In genomic region chr4:102255295-102255670, GRCm38 (mm10) we compare ENCODE assay signal across 9 mouse cellular contexts.
DNase-seq lines count a peak whose midpoint lies in the region; ATAC-seq and TF ChIP-seq lines count a peak whose summit lies in the region.
"Had no signal": no experiment of that assay in that cellular context is flagged by ENCODE, and none has a peak within 500 bp of the region (broad histone marks: within the 10 kb centered on the region; RNA-seq: fewer than 3 reads in every experiment).

No protein-coding gene starts in this region.

- WGBS in kidney, embryonic 15.5 days: 45% methylated on average over 9 of the region's 9 CpGs
- WGBS in embryonic facial prominence, embryonic 14.5 days: 24% methylated on average over 9 of the region's 9 CpGs
- WGBS in intestine, embryonic 16.5 days: 32% methylated on average over 9 of the region's 9 CpGs
- 34% methylated on average over 9 of the region's 9 CpGs for WGBS in neural tube, embryonic 12.5 days
- 81% methylated on average over 9 of the region's 9 CpGs for WGBS in thymus, adult 2 months

- H3K9ac ChIP-seq in kidney, embryonic 15.5 days: no peak overlapping the region
- peak overlapping the region; percentile 52; the same call in 1 of the 2 replicates for H3K9ac ChIP-seq in embryonic facial prominence, embryonic 14.5 days (ENCODE audit: low read depth, low read length)
- H3K9ac ChIP-seq in intestine, embryonic 16.5 days (ENCODE audit: low read depth, low read length): peak overlapping the region; percentile 25; the same call in 1 of the 2 replicates
- H3K9ac ChIP-seq in neural tube, embryonic 12.5 days: peak overlapping the region; percentile 57

- H3K36me3 ChIP-seq in kidney, embryonic 15.5 days: no peaks in the 10 kb centered on the region
- H3K36me3 ChIP-seq in embryonic facial prominence, embryonic 14.5 days (ENCODE audit: control insufficient read depth, insufficient read depth, low read length): no peaks in the 10 kb centered on the region
- H3K36me3 ChIP-seq in intestine, embryonic 16.5 days (ENCODE audit: control insufficient read depth, insufficient read depth, low read length): no peaks in the 10 kb centered on the region
- H3K36me3 ChIP-seq in neural tube, embryonic 12.5 days: no peaks in the 10 kb centered on the region
- H3K36me3 ChIP-seq in thymus, adult 2 months (ENCODE audit: control insufficient read depth, insufficient read depth, low read length): no peaks in the 10 kb centered on the region

- peaks cover 11% of the 10 kb centered on the region for H3K4me1 ChIP-seq in kidney, embryonic 15.5 days
- H3K4me1 ChIP-seq in embryonic facial prominence, embryonic 14.5 days (ENCODE audit: control insufficient read depth, insufficient read depth, low read length): peaks cover 26% of the 10 kb centered on the region
- peaks cover 10% of the 10 kb centered on the region; the same call in 1 of the 2 replicates for H3K4me1 ChIP-seq in intestine, embryonic 16.5 days (ENCODE audit: control insufficient read depth, insufficient read depth, low read length)
- 0 out of 2 replicates have a peak, but pooled peaks cover 3% of the 10 kb centered on the region for H3K4me1 ChIP-seq in neural tube, embryonic 12.5 days
- no peaks in the 10 kb centered on the region for H3K4me1 ChIP-seq in thymus, adult 2 months (replicated peaks; ENCODE audit: control insufficient read depth, insufficient read depth, low read length)

- H3K27ac ChIP-seq in kidney, embryonic 15.5 days: peak overlapping the region; percentile 61; the same call in 1 of the 2 replicates
- H3K27ac ChIP-seq in embryonic facial prominence, embryonic 14.5 days (replicated peaks; ENCODE audit: low read depth, low read length): peak overlapping the region; percentile 22; the same call in 1 of the 2 replicates
- H3K27ac ChIP-seq in intestine, embryonic 16.5 days (ENCODE audit: low read length): no peak overlapping the region
- H3K27ac ChIP-seq in neural tube, embryonic 12.5 days: 0 out of 2 replicates have a peak overlapping the region, but pooled peaks have one; percentile 33
- no peak overlapping the region for H3K27ac ChIP-seq in thymus, adult 2 months (ENCODE audit: control insufficient read depth, insufficient read depth, low read length)

- no peak; the same call in 1 of the 2 replicates for ATAC-seq in kidney, embryonic 15.5 days (replicated peaks; ENCODE audit: low FRiP score)
- no peak for ATAC-seq in embryonic facial prominence, embryonic 14.5 days (ENCODE audit: low read depth)
- ATAC-seq in intestine, embryonic 16.5 days: peak; percentile 28; the same call in 1 of the 2 replicates
- ATAC-seq in neural tube, embryonic 12.5 days (ENCODE audit: low FRiP score, low read depth): peak; percentile 27; the same call in 1 of the 2 replicates

- H3K4me2 ChIP-seq in kidney, embryonic 15.5 days: peak overlapping the region; percentile 54
- peak overlapping the region; percentile 53 for H3K4me2 ChIP-seq in embryonic facial prominence, embryonic 14.5 days (ENCODE audit: low read depth, low read length)
- peak overlapping the region; percentile 52 for H3K4me2 ChIP-seq in intestine, embryonic 16.5 days (ENCODE audit: low read depth, low read length)
- H3K4me2 ChIP-seq in neural tube, embryonic 12.5 days (replicated peaks): peak overlapping the region; percentile 74

- no peaks in the 10 kb centered on the region for H3K27me3 ChIP-seq in kidney, embryonic 15.5 days
- H3K27me3 ChIP-seq in embryonic facial prominence, embryonic 14.5 days (replicated peaks; ENCODE audit: control insufficient read depth, insufficient read depth, low read length): no peaks in the 10 kb centered on the region
- no peaks in the 10 kb centered on the region for H3K27me3 ChIP-seq in intestine, embryonic 16.5 days (replicated peaks; ENCODE audit: control insufficient read depth, insufficient read depth, low read length)
- H3K27me3 ChIP-seq in neural tube, embryonic 12.5 days (replicated peaks): no peaks in the 10 kb centered on the region
- H3K27me3 ChIP-seq in thymus, adult 2 months (ENCODE audit: control insufficient read depth, insufficient read depth, low read length): no peaks in the 10 kb centered on the region

- no peak for TF ChIP-seq POLR2A in thymus, adult 2 months (IDR thresholded peaks at IDR 0.05; ENCODE audit: control insufficient read depth, extremely low read depth, insufficient read depth, low read length, poor library complexity)

- H3K9me3 ChIP-seq in kidney, embryonic 15.5 days (replicated peaks): no peaks in the 10 kb centered on the region
- H3K9me3 ChIP-seq in embryonic facial prominence, embryonic 14.5 days (ENCODE audit: control insufficient read depth, low read length): no peaks in the 10 kb centered on the region
- H3K9me3 ChIP-seq in intestine, embryonic 16.5 days (ENCODE audit: control insufficient read depth, low read length): no peaks in the 10 kb centered on the region
- no peaks in the 10 kb centered on the region for H3K9me3 ChIP-seq in neural tube, embryonic 12.5 days

- TF ChIP-seq CTCF in thymus, adult 2 months (IDR thresholded peaks at IDR 0.05; ENCODE audit: borderline replicate concordance, control insufficient read depth, extremely low read depth, insufficient read depth, low read length, poor library complexity): no peak

- DNase-seq in kidney, postnatal 14 days: no peak
- peak; percentile 18 for DNase-seq in embryonic facial prominence, embryonic 14.5 days (ENCODE audit: low spot score)
- DNase-seq in frontal cortex, postnatal 10 days (ENCODE audit: low spot score in 2 of 2): no peak
- DNase-seq in urinary bladder, postnatal 36 days (ENCODE audit: low spot score in 2 of 2): no peak
- DNase-seq in thymus, adult 2 months: no peak
- DNase-seq: kidney, adult 11 months had no signal

- H3K4me3 ChIP-seq in kidney, embryonic 15.5 days (replicated peaks): peak overlapping the region; percentile 29
- peak overlapping the region; percentile 37 for H3K4me3 ChIP-seq in embryonic facial prominence, embryonic 14.5 days (ENCODE audit: low read depth, low read length)
- H3K4me3 ChIP-seq in intestine, embryonic 16.5 days (ENCODE audit: low read length): peak overlapping the region; percentile 37
- peak overlapping the region; percentile 36 for H3K4me3 ChIP-seq in neural tube, embryonic 12.5 days
- H3K4me3 ChIP-seq in thymus, adult 2 months (ENCODE audit: control insufficient read depth, insufficient read depth, low read length): no peak overlapping the region

Comparison
In these comparisons a context has a peak if more than half of its experiments do, and no peak if none do; other contexts are left out.
1. ATAC-seq: peak in intestine, embryonic 16.5 days (single experiment) and neural tube, embryonic 12.5 days (single experiment); none in kidney, embryonic 15.5 days (single experiment) and embryonic facial prominence, embryonic 14.5 days (single experiment).
2. H3K27ac ChIP-seq: peak in kidney, embryonic 15.5 days (single experiment), embryonic facial prominence, embryonic 14.5 days (single experiment) and neural tube, embryonic 12.5 days (single experiment); none in intestine, embryonic 16.5 days (single experiment) and thymus, adult 2 months (single experiment).
3. Peak in every context shown above with its lines, with median percentiles within 50 percentile points of each other: H3K4me2 ChIP-seq.